Mouse (Mus musculus) lung, embryonic 15.5 days (tissue): Measurements from ENCODE around the gene Ubqln4. TPM values are rescaled to one million over a fixed set of nuclear protein-coding genes. Genes with fewer than 3 reads are reported as not detected.
"Not testable (repeated sequence)": the region's sequence is repeated elsewhere in the genome, so short reads cannot be mapped to it uniquely, and the experiment has no call there.

Source experiments
- ATAC-seq: fragments of 200-750 bp; cut with Nextera tagmentation; 2 replicates; pipeline ENCODE4 v1.8.0; 2017; ENCODE audit warnings: moderate number of reproducible peaks, borderline replicate concordance; ENCODE audit not compliant: low FRiP score, low TSS enrichment; ENCODE audit errors: extremely low read depth
- H3K27ac ChIP-seq: fragments of 300-500 bp; sonication (generic); 2 replicates; pipeline ENCODE4 v1.5.1; 2015; ENCODE audit warnings: moderate library complexity, mild to moderate bottlenecking, inconsistent platforms
- H3K27me3 ChIP-seq: fragments of 300-500 bp; sonication (generic); 2 replicates; pipeline ENCODE4 v1.6.1; 2015; ENCODE audit warnings: inconsistent platforms
- H3K36me3 ChIP-seq: fragments of 300-500 bp; sonication (generic); 2 replicates; pipeline ENCODE4 v1.6.1; 2015; ENCODE audit warnings: inconsistent platforms
- H3K4me1 ChIP-seq: fragments of 300-500 bp; sonication (generic); 2 replicates; pipeline ENCODE4 v1.6.1; 2015; ENCODE audit warnings: inconsistent platforms
- H3K4me2 ChIP-seq: fragments of 300-500 bp; sonication (generic); 2 replicates; pipeline ENCODE4 v1.6.1; 2015; ENCODE audit warnings: inconsistent platforms, mild to moderate bottlenecking, moderate library complexity
- H3K4me3 ChIP-seq: fragments of 300-500 bp; sonication (generic); 2 replicates; pipeline ENCODE4 v1.5.1; 2015; ENCODE audit warnings: mild to moderate bottlenecking, inconsistent platforms
- H3K9ac ChIP-seq: fragments of 300-500 bp; sonication (generic); 2 replicates; pipeline ENCODE4 v1.6.1; 2015; ENCODE audit warnings: inconsistent platforms
- H3K9me3 ChIP-seq: fragments of 300-500 bp; sonication (generic); 2 replicates; pipeline ENCODE4 v1.6.1; 2016; ENCODE audit warnings: inconsistent platforms
- WGBS: fragments of 180-500 bp; shearing (Covaris S2); methylation state at CpG from one replicate; pipeline ENCODE4 v1.1.7; 2015; 5-methylcytosine and 5-hydroxymethylcytosine counted together
- polyA plus RNA-seq: library from polyadenylated mRNA; unstranded; fragments of >200 nt; fragmentation: Nextera tagmentation; extraction: Ambion mirVana; gene quantifications from 2 replicates; pipeline ENCODE4 v1.2.1, GENCODE M21; 2015

Gene Ubqln4
- polyA plus RNA-seq, 1 experiment from 2014 or later, result 46.4 TPM

DNA sequence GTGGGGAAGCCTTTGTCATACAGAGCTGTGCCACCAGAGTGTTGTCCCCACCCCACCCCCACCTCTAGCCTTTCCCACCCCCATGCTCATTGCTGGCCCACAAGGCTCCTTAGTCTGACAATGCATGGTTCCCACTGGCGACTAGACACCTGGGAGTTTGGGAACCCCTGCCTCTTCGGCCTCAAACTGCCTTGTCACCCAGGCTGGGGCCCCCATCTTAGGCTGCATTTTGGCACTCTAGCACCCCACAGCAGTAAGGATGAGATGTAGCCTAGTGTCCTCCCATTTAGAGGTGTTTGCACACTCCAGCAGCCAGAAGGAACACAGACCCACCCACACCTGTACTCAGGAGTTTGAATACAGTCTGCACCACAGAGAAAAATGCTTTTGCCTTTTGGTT, 20.3 kb downstream of the Ubqln4 start:
- peaks cover 16% of the 10 kb centered on the region for H3K36me3 ChIP-seq
- no peak for ATAC-seq
- H3K27me3 ChIP-seq, result no peaks in the 10 kb centered on the region
- no peaks in the 10 kb centered on the region for H3K4me1 ChIP-seq
- no peak overlapping the region for H3K27ac ChIP-seq
- no peak overlapping the region for H3K4me2 ChIP-seq
- WGBS, result 81% methylated on average over 2 of the region's 2 CpGs
- H3K9ac ChIP-seq, result no peak overlapping the region
- H3K9me3 ChIP-seq, result no peaks in the 10 kb centered on the region
- H3K4me3 ChIP-seq, result no peak overlapping the region

DNA sequence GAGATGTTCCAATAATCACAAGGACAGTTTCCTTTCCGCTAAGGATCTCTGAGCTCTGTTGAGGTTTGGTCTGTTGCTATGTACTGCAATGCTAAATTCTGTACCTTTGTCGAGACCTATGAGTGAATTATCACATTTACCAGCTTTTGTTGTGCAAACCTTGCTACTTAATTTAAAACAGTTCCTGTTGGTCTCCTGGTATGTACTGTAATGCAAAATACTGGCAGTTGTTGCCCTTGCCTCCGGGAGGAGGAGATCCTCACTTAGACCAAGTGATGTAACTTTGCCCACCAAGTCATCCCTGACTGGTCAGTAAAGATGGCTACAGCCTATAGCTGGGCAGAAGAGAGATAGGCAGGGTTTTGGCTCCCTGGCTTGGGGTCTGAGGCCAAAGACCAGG, 22.0 kb downstream of the Ubqln4 start, which contains the start of gene Ssr2:
Gene Ssr2 (plus strand): TSS at position 337 of the 400 bp plus-strand sequence.
- Histone ChIP-seq H3K27ac (no peak within 1 kb of the TSS), H3K4me1 (peaks cover 6% of the 10 kb centered on the region), H3K9ac (no peak within 1 kb of the TSS), H3K4me2 (no peak within 1 kb of the TSS), H3K27me3 (no peaks in the 10 kb centered on the region), H3K4me3 (no peak within 1 kb of the TSS), H3K36me3 (no peaks in the 10 kb centered on the region; the same call in 1 of the 2 replicates), H3K9me3 (no peaks in the 10 kb centered on the region)
- 80% methylated on average over 3 of the region's 3 CpGs for WGBS
- ATAC-seq, result no peak

DNA sequence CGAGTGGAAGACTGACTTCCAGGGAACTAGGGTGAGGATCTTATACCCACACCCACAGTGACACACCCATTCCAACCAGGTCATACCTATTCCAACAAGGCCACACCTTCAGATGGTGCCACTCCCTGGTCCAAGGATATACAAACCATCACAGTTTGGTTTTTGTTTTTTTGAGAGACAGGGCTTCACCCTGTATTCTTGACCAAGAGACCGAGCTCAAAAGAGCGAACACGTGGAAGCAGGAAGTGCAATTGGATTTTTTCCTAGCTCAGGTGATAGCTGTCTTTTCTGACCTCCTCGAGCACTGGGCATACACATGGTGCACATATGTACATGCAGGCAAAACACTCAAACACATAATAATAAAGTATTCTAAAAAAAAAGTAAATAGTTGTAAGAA, 24.3 kb downstream of the Ubqln4 start:
- H3K9me3 ChIP-seq, ATAC-seq, H3K4me3 ChIP-seq, H3K4me2 ChIP-seq, H3K27ac ChIP-seq, H3K4me1 ChIP-seq, H3K9ac ChIP-seq, H3K27me3 ChIP-seq: not testable (repeated sequence)
- 81% methylated on average over 5 of the region's 5 CpGs for WGBS
- peaks cover 19% of the 10 kb centered on the region for H3K36me3 ChIP-seq

DNA sequence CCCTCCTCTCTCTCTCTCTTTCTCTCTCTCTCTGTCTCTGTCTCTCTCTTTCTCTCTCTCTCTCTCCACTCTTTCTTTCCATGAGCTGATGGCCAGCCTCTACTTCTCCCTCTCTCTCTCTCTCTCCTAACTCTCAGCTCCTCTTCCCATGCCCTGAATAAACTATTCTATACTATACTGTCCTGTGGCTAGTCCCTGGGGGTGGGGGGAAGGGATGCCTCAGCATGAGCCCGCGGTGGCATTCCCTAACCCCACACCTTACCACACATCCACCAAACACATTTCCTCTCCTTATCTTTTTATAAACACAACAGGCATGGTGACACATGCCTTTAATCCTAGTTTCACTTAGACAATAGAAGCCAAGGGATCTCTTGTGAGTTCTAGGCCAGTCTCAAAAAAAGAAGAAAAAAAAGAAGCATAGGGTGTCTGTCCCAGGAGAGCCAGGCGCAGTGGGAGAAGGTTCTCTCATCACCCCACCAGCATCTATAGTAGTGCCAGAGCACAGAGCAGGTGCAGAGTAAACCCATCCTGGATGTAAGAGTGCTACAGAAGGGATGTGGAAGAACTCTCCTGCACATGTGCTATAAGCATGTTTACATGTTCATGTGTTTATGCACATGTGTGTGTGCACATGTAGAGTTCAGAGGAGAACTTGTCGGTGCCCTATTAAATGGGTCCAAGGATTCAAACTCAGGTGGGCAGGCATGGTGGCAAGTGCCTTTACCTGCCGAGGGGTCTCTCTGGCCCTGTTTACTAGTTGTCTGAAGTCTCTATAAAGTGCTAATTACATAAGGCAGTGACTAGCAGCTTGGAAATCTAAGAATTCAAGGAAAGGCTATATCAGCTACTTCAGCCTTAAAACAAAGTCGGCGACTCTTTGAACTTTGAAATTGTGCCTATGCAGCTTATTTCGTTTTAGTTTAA, 25.2 kb downstream of the Ubqln4 start:
- peaks cover 28% of the 10 kb centered on the region for H3K36me3 ChIP-seq
- ATAC-seq, result no peak
- peaks cover 9% of the 10 kb centered on the region for H3K4me1 ChIP-seq
- H3K27ac ChIP-seq, result no peak overlapping the region
- WGBS, result 42% methylated on average over 8 of the region's 8 CpGs
- H3K4me3 ChIP-seq, result peak overlapping the region; percentile 88
- H3K9me3 ChIP-seq, result no peaks in the 10 kb centered on the region
- peak overlapping the region; percentile 70 for H3K4me2 ChIP-seq
- no peaks in the 10 kb centered on the region for H3K27me3 ChIP-seq
- H3K9ac ChIP-seq, result 0 out of 2 replicates have a peak overlapping the region, but pooled peaks have one; percentile 92

DNA sequence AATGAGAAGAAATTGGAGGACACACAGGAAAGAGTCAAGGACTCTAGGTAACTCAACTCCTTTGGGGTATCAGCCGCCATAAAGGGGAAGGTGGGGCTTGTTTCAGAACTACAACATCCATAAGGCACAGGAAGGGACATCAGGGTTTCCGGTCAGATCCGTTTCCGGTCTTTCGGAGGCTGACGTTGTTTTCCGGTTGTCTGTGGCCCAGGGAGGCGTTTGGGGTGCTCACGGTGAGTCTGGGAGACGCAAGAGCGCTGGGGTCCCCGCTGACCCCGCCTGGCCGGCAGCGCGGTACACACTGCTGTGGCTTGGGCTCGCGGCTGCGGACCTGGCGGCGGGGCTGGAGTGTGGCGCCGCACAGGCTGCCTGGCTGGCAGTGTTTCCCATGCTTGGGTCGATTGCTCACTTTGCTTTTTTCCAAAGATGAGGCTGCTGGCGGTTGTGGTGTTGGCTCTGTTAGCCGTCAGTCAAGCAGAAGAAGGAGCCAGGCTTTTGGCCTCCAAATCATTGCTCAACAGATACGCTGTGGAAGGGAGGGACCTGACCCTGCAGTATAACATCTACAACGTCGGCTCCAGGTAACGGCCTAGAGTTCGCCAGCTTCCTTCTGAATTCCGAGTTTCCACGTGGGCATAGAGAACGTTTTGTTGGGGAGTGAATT, 26.0 kb downstream of the Ubqln4 start:
- Histone ChIP-seq H3K27me3 (no peaks in the 10 kb centered on the region), H3K4me2 (peak overlapping the region; percentile 70), H3K4me3 (peak overlapping the region; percentile 88), H3K9me3 (no peaks in the 10 kb centered on the region), H3K4me1 (peaks cover 9% of the 10 kb centered on the region), H3K27ac (peak overlapping the region; percentile 71), H3K9ac (peak overlapping the region; percentile 92), H3K36me3 (peaks cover 34% of the 10 kb centered on the region)
- ATAC-seq, result peak; percentile 89
- under 1% methylated on average over 34 of the region's 34 CpGs for WGBS

DNA sequence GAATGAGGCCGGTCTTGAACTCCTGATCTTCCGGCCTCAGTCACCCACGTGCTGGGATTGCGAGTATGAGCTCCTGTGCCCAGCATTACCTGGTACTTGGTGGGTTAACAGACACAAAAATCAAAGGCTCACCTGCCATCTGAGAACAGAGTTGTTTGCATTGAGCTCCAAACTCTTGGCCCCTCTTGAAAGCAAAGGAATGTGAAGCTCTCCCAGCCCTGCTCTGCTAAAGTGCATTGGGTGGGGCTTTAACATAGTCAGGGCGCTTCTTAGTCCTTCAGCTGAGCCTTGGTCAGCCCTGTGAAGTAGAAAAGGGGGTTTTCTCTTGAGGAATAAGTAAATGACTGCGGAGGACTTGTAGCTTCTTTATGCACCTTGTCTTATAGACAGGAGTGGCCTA, 32.2 kb downstream of the Ubqln4 start:
- Histone ChIP-seq H3K27me3 (no peaks in the 10 kb centered on the region), H3K4me3 (no peak overlapping the region), H3K4me1 (peaks cover 22% of the 10 kb centered on the region; the same call in 1 of the 2 replicates), H3K27ac (peak overlapping the region; percentile 74), H3K9me3 (no peaks in the 10 kb centered on the region), H3K9ac (no peak overlapping the region), H3K4me2 (0 out of 2 replicates have a peak overlapping the region, but pooled peaks have one; percentile 4), H3K36me3 (peaks cover 64% of the 10 kb centered on the region)
- ATAC-seq, result peak; percentile 69; the same call in 1 of the 2 replicates
- 71% methylated on average over 6 of the region's 6 CpGs for WGBS

DNA sequence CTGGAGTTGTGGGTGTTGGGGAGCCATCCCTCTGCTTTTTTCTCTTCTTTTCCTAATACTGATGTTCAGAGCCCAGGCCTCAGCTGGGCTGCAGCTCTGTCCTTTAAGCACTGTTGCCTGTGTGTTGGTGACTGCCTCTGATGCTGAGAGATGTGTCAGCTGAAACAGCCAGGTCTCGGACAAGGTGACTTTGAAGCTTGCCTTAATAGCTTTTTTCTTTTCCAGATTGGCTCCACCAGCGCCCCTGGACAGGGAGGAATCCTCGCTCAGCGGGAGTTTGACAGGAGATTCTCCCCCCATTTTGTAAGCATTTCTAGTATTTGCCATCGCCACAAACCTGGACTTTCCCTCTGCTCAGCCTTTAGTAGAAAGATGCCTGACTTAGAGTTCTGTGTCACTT, 33.1 kb downstream of the Ubqln4 start:
- no peak overlapping the region for H3K4me3 ChIP-seq
- H3K36me3 ChIP-seq, result peaks cover 57% of the 10 kb centered on the region
- no peak for ATAC-seq

DNA sequence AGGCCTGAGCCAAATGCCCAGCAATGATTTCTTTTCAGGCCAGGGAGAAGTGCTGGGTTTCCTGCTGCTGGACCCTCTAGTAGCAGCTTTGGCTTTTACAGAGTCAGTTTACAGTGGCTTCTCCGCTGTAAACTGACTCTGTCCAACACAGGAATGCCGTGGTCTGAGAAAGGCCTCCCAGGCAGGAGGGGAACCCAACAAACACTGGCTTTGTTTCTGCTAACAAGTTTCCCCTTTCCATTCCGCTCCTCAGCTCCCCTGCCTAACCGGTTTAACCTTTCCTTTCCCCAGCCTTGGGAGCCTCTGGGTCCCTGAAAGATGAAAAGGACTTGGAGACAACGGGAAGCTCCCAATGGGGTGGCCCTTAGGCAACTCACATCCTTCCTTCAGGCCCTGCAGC, 36.7 kb downstream of the Ubqln4 start:
- ATAC-seq, result no peak
- Histone ChIP-seq H3K36me3 (peaks cover 30% of the 10 kb centered on the region), H3K4me1 (peaks cover 59% of the 10 kb centered on the region), H3K9me3 (no peaks in the 10 kb centered on the region), H3K4me3 (no peak overlapping the region), H3K9ac (no peak overlapping the region), H3K27me3 (no peaks in the 10 kb centered on the region), H3K4me2 (peak overlapping the region; percentile 14; the same call in 1 of the 2 replicates), H3K27ac (peak overlapping the region; percentile 85)
- WGBS, result 21% methylated on average over 5 of the region's 5 CpGs

More for the DNA sequence above, 33.1 kb downstream of the Ubqln4 start:
- Histone ChIP-seq H3K27me3 (no peaks in the 10 kb centered on the region), H3K9ac (no peak overlapping the region), H3K27ac (peak overlapping the region; percentile 14; the same call in 1 of the 2 replicates), H3K4me1 (peaks cover 30% of the 10 kb centered on the region), H3K4me2 (no peak overlapping the region), H3K9me3 (no peaks in the 10 kb centered on the region)
- WGBS, result 85% methylated on average over 5 of the region's 5 CpGs

DNA sequence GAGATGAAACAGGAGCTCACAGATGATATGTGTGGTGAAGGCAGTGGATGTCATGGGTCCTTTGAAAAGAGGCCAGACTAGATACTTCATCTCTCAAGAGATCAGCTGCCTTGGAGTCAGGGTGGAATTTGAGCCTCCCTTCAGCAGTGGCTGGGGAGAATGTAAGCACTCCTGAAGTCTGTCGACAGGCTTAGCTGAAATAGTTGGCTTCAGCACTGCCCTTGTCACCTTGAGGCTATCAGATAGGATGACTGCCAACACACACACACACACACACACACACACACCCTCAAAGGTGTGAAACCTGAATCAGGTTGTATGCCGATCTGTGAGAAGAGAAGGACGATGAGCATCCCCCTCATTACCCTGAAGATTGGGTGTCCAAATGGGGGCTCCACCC, 37.5 kb downstream of the Ubqln4 start:
- no peaks in the 10 kb centered on the region for H3K27me3 ChIP-seq
- H3K9ac ChIP-seq, result no peak overlapping the region
- no peaks in the 10 kb centered on the region for H3K9me3 ChIP-seq
- H3K4me2 ChIP-seq, result peak overlapping the region; percentile 6; the same call in 1 of the 2 replicates
- no peak overlapping the region for H3K4me3 ChIP-seq
- H3K36me3 ChIP-seq, result peaks cover 25% of the 10 kb centered on the region
- ATAC-seq, result peak; percentile 44
- 26% methylated on average over 3 of the region's 3 CpGs for WGBS
- peak overlapping the region; percentile 85 for H3K27ac ChIP-seq
- peaks cover 59% of the 10 kb centered on the region for H3K4me1 ChIP-seq

DNA sequence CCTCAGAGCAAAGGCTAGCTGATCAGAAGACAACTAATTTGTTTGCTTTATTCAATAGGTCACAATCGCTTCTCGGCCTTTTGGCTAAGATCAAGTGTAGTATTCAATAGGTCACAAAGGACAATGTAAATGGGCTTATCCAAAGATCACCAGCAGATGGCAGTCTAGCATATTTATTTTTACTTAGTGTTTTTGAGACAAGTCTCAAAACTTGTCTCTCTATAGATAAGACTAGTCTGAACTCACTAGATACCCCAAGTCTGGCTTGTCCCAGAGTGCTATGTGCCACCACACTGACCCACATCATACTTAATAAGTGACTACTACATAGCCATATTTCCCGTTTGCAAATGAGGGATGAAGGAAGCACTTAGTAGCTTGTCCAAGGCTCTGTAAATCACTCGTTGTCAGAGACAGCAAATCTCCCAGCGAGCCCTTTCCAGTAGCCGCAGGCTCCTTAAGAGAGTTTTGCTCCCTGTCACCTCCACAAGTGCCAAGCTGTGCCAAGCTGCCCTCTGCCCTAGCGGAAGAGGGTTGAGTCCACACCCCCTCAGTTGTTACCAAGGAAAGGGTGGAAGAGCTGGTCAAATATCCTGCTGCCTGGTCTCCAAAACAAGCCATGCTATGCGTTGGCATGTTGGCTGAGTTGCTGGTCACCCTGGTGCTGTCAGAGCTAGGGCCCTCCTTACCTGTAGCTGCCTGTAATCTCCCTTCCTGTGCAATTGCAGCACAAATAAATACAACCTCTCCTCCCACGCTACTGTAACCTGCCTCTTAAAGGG, 38.6 kb downstream of the Ubqln4 start:
- Histone ChIP-seq H3K27me3 (no peaks in the 10 kb centered on the region), H3K4me3 (no peak overlapping the region), H3K27ac (peak overlapping the region; percentile 85), H3K4me1 (peaks cover 51% of the 10 kb centered on the region), H3K4me2 (peak overlapping the region; percentile 33), H3K36me3 (peaks cover 17% of the 10 kb centered on the region), H3K9ac (no peak overlapping the region), H3K9me3 (no peaks in the 10 kb centered on the region)
- ATAC-seq, result no peak
- WGBS, result 20% methylated on average over 9 of the region's 9 CpGs

DNA sequence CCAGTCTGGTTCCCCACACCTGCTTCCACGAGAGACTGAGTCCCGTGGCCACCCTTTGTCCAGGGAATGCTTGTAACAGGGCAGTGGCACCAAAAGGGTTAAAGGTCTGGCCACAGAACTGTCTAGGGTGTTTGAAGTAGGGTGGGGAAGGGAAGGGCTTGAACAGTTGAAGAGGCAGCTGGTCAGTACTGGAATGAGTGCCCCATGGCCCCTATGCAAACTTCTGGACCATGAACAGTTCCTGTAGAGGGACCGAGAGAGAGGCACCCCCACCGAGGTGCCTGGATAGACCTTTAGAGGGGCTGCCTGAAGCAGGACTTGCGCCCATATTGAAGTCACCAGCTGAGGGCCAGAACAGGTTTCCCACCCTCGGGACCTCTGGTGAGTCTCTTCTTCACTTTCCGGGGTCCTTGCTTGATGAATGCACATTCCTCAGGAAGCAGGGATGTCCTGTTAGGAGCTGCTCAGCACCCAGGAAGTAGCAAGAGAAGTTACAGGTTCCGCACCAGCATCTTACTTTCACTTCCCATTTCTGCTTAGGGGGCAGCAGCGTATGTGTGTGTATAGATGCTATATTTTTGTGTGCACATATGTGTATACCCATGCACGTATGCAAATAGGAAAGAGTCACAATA, 39.5 kb downstream of the Ubqln4 start:
- 0 out of 2 replicates have a peak overlapping the region, but pooled peaks have one; percentile 14 for H3K4me3 ChIP-seq

More for the DNA sequence above, 39.5 kb downstream of the Ubqln4 start:
- Histone ChIP-seq H3K9ac (no peak overlapping the region), H3K9me3 (no peaks in the 10 kb centered on the region), H3K4me2 (peak overlapping the region; percentile 33), H3K4me1 (peaks cover 46% of the 10 kb centered on the region), H3K27ac (peak overlapping the region; percentile 85), H3K27me3 (no peaks in the 10 kb centered on the region), H3K36me3 (peaks cover 8% of the 10 kb centered on the region)
- WGBS, result 59% methylated on average over 10 of the region's 10 CpGs
- no peak for ATAC-seq
